Mouse (Mus musculus) heart, embryonic 15.5 days (tissue): ENCODE data around the gene Gapdh. TPM values are rescaled to one million over a fixed set of nuclear protein-coding genes. Genes with fewer than 3 reads are reported as not detected.

Experiments used
- ATAC-seq: fragments of 200-750 bp; cut with Nextera tagmentation; replicated peaks from 2 replicates; pipeline ENCODE4 v1.8.0; 2017; ENCODE audit warnings: low read depth, moderate TSS enrichment; ENCODE audit not compliant: insufficient number of reproducible peaks, insufficient read depth, low FRiP score
- H3K27ac ChIP-seq: fragments of 300-500 bp; sonication (generic); 2 replicates; pipeline ENCODE4 v1.5.1; 2015; ENCODE audit warnings: mild to moderate bottlenecking, inconsistent platforms
- H3K27me3 ChIP-seq: fragments of 300-500 bp; sonication (generic); 2 replicates; pipeline ENCODE4 v1.6.1; 2015; ENCODE audit warnings: inconsistent platforms
- H3K36me3 ChIP-seq: fragments of 300-500 bp; sonication (generic); 2 replicates; pipeline ENCODE4 v1.6.1; 2015; ENCODE audit warnings: mild to moderate bottlenecking, inconsistent platforms
- H3K4me1 ChIP-seq: fragments of 300-500 bp; sonication (generic); replicated peaks from 2 replicates; pipeline ENCODE4 v1.6.1; 2015; ENCODE audit warnings: inconsistent platforms
- H3K4me2 ChIP-seq: fragments of 300-500 bp; sonication (generic); 2 replicates; pipeline ENCODE4 v1.6.1; 2015; ENCODE audit warnings: inconsistent platforms, mild to moderate bottlenecking, moderate library complexity
- H3K4me3 ChIP-seq: fragments of 300-500 bp; sonication (generic); 2 replicates; pipeline ENCODE4 v1.5.1; 2015; ENCODE audit warnings: mild to moderate bottlenecking, inconsistent platforms
- H3K9ac ChIP-seq: fragments of 300-500 bp; sonication (generic); 2 replicates; pipeline ENCODE4 v1.6.1; 2015; ENCODE audit warnings: mild to moderate bottlenecking, inconsistent platforms
- H3K9me3 ChIP-seq: fragments of 300-500 bp; sonication (generic); replicated peaks from 2 replicates; pipeline ENCODE4 v1.6.1; 2016; ENCODE audit warnings: inconsistent platforms
- WGBS: fragments of 180-500 bp; shearing (Covaris S2); methylation state at CpG from one replicate; pipeline ENCODE4 v1.1.7; 2015; ENCODE audit warnings: mixed read lengths; 5-methylcytosine and 5-hydroxymethylcytosine counted together
- polyA plus RNA-seq: library from polyadenylated mRNA; unstranded; fragments of >200 nt; fragmentation: Nextera tagmentation; extraction: Ambion mirVana; gene quantifications from 2 replicates; pipeline ENCODE4 v1.2.1, GENCODE M21; 2015

Gapdh gene
- polyA plus RNA-seq, 1 experiment from 2014 or later: 4,210 TPM

GRCm38 (mm10) chr6:125192016-125192714 is 25.9 kb upstream of the Gapdh start:
- Histone ChIP-seq H3K36me3 (peaks cover 47% of the 10 kb centered on the region), H3K27ac (peak overlapping the region; percentile 100), H3K4me2 (peak overlapping the region; percentile 81), H3K27me3 (no peaks in the 10 kb centered on the region), H3K4me3 (peak overlapping the region; percentile 80), H3K9me3 (no peaks in the 10 kb centered on the region), H3K4me1 (peaks cover 23% of the 10 kb centered on the region), H3K9ac (peak overlapping the region; percentile 86)
- WGBS: under 1% methylated on average over 34 of the region's 34 CpGs
- ATAC-seq: peak; percentile 90

GRCm38 (mm10) chr6:125191332-125192015 is 25.2 kb upstream of the Gapdh start, which contains the start of the genes Ncapd2 and Mrpl51:
TSS of gene Ncapd2 (minus strand) at chr6:125191701.
TSS of gene Mrpl51 (plus strand) at chr6:125191801.
- under 1% methylated on average over 54 of the region's 54 CpGs for WGBS
- peak; percentile 95 for ATAC-seq
- Histone ChIP-seq H3K36me3 (peaks cover 54% of the 10 kb centered on the region), H3K4me1 (peaks cover 23% of the 10 kb centered on the region), H3K4me2 (peak within 1 kb of the TSS; percentile 81), H3K4me3 (peak within 1 kb of the TSS; percentile 80), H3K9me3 (no peaks in the 10 kb centered on the region), H3K27ac (peak within 1 kb of the TSS; percentile 100), H3K9ac (peak within 1 kb of the TSS; percentile 86), H3K27me3 (no peaks in the 10 kb centered on the region)

GRCm38 (mm10) chr6:125190816-125191215 is 24.5 kb upstream of the Gapdh start:
- H3K4me2 ChIP-seq: peak overlapping the region; percentile 59
- no peak for ATAC-seq
- peaks cover 23% of the 10 kb centered on the region for H3K4me1 ChIP-seq
- H3K36me3 ChIP-seq: peaks cover 60% of the 10 kb centered on the region
- no peaks in the 10 kb centered on the region for H3K27me3 ChIP-seq
- peak overlapping the region; percentile 71 for H3K9ac ChIP-seq
- peak overlapping the region; percentile 80 for H3K4me3 ChIP-seq
- H3K9me3 ChIP-seq: no peaks in the 10 kb centered on the region
- peak overlapping the region; percentile 100 for H3K27ac ChIP-seq

GRCm38 (mm10) chr6:125186203-125186602 is 19.9 kb upstream of the Gapdh start:
- no peak overlapping the region for H3K4me3 ChIP-seq
- H3K4me2 ChIP-seq: no peak overlapping the region
- peaks cover 83% of the 10 kb centered on the region for H3K36me3 ChIP-seq
- no peak overlapping the region for H3K9ac ChIP-seq
- H3K4me1 ChIP-seq: peaks cover 11% of the 10 kb centered on the region
- H3K27me3 ChIP-seq: no peaks in the 10 kb centered on the region
- H3K27ac ChIP-seq: no peak overlapping the region
- no peak for ATAC-seq
- no peaks in the 10 kb centered on the region for H3K9me3 ChIP-seq
- 92% methylated on average over 10 of the region's 10 CpGs for WGBS

- no peak for ATAC-seq
- H3K9ac ChIP-seq: no peak overlapping the region
- no peaks in the 10 kb centered on the region for H3K4me1 ChIP-seq
- H3K27me3 ChIP-seq: no peaks in the 10 kb centered on the region
- no peak overlapping the region for H3K4me2 ChIP-seq
- WGBS: 80% methylated on average over 5 of the region's 5 CpGs
- H3K36me3 ChIP-seq: peaks cover 96% of the 10 kb centered on the region
- no peak overlapping the region for H3K27ac ChIP-seq
- H3K4me3 ChIP-seq: no peak overlapping the region
- H3K9me3 ChIP-seq: no peaks in the 10 kb centered on the region
These were observed 15.9 kb upstream of the Gapdh start for GRCm38 (mm10) chr6:125182133-125182532.

GRCm38 (mm10) chr6:125179601-125180000 is 13.3 kb upstream of the Gapdh start:
- no peaks in the 10 kb centered on the region for H3K9me3 ChIP-seq
- no peak overlapping the region for H3K4me3 ChIP-seq
- no peaks in the 10 kb centered on the region for H3K4me1 ChIP-seq
- H3K36me3 ChIP-seq: peaks cover 96% of the 10 kb centered on the region
- 87% methylated on average over 7 of the region's 7 CpGs for WGBS
- no peak overlapping the region for H3K9ac ChIP-seq
- H3K4me2 ChIP-seq: no peak overlapping the region
- no peak overlapping the region for H3K27ac ChIP-seq
- ATAC-seq: no peak
- H3K27me3 ChIP-seq: no peaks in the 10 kb centered on the region

- no peak for ATAC-seq
- Histone ChIP-seq H3K27me3 (no peaks in the 10 kb centered on the region), H3K4me3 (no peak overlapping the region), H3K4me2 (no peak overlapping the region), H3K36me3 (peaks cover 97% of the 10 kb centered on the region), H3K9me3 (no peaks in the 10 kb centered on the region), H3K4me1 (no peaks in the 10 kb centered on the region), H3K27ac (no peak overlapping the region), H3K9ac (no peak overlapping the region)
- WGBS: 90% methylated on average over 5 of the region's 5 CpGs
These were observed 9.2 kb upstream of the Gapdh start for GRCm38 (mm10) chr6:125175469-125175868.

- H3K4me3 ChIP-seq: no peak overlapping the region
- no peak for ATAC-seq
- H3K27ac ChIP-seq: no peak overlapping the region
- no peaks in the 10 kb centered on the region for H3K9me3 ChIP-seq
- H3K4me2 ChIP-seq: no peak overlapping the region
- H3K9ac ChIP-seq: no peak overlapping the region
- 92% methylated on average over 7 of the region's 7 CpGs for WGBS
- no peaks in the 10 kb centered on the region for H3K27me3 ChIP-seq
- H3K36me3 ChIP-seq: peaks cover 95% of the 10 kb centered on the region
- H3K4me1 ChIP-seq: peaks cover under 1% of the 10 kb centered on the region; the same call in 1 of the 2 replicates
These were observed 7.0 kb upstream of the Gapdh start for GRCm38 (mm10) chr6:125173256-125173655.

GRCm38 (mm10) chr6:125172474-125172873 is 6.2 kb upstream of the Gapdh start:
- H3K4me3 ChIP-seq: no peak overlapping the region
- peaks cover 9% of the 10 kb centered on the region for H3K4me1 ChIP-seq
- H3K36me3 ChIP-seq: peaks cover 93% of the 10 kb centered on the region
- H3K9me3 ChIP-seq: no peaks in the 10 kb centered on the region
- no peak overlapping the region for H3K9ac ChIP-seq
- H3K4me2 ChIP-seq: no peak overlapping the region
- H3K27ac ChIP-seq: no peak overlapping the region
- 58% methylated on average over 2 of the region's 2 CpGs for WGBS
- ATAC-seq: no peak
- H3K27me3 ChIP-seq: no peaks in the 10 kb centered on the region

GRCm38 (mm10) chr6:125170194-125170593 is 3.9 kb upstream of the Gapdh start:
- H3K27me3 ChIP-seq: no peaks in the 10 kb centered on the region
- no peaks in the 10 kb centered on the region for H3K9me3 ChIP-seq
- WGBS: 75% methylated on average over 6 of the region's 6 CpGs
- no peak overlapping the region for H3K4me2 ChIP-seq
- peaks cover 17% of the 10 kb centered on the region for H3K4me1 ChIP-seq
- no peak for ATAC-seq
- peaks cover 70% of the 10 kb centered on the region for H3K36me3 ChIP-seq
- peak overlapping the region; percentile 27; the same call in 1 of the 2 replicates for H3K27ac ChIP-seq
- H3K4me3 ChIP-seq: no peak overlapping the region
- no peak overlapping the region for H3K9ac ChIP-seq

GRCm38 (mm10) chr6:125168086-125168485 is 1.8 kb upstream of the Gapdh start:
- Histone ChIP-seq H3K4me2 (peak overlapping the region; percentile 77; the same call in 1 of the 2 replicates), H3K9me3 (no peaks in the 10 kb centered on the region), H3K4me3 (no peak overlapping the region), H3K27me3 (no peaks in the 10 kb centered on the region), H3K4me1 (peaks cover 29% of the 10 kb centered on the region), H3K9ac (peak overlapping the region; percentile 69; the same call in 1 of the 2 replicates), H3K36me3 (peaks cover 62% of the 10 kb centered on the region), H3K27ac (peak overlapping the region; percentile 97)
- no peak for ATAC-seq
- 87% methylated on average over 14 of the region's 14 CpGs for WGBS
